Mouse (Mus musculus) ES-Bruce4 (cell line): Measurements from ENCODE around the gene Tfap2a.

Experiments used
- CTCF ChIP-seq: IDR thresholded peaks from one replicate; pipeline ENCODE4 v1.8.1; 2011; ENCODE audit warnings: low read depth, low read length
- EP300 ChIP-seq: IDR thresholded peaks from 2 replicates; pipeline ENCODE4 v1.6.1; 2011; ENCODE audit warnings: low read depth, low read length; ENCODE audit not compliant: insufficient read depth
- POLR2A ChIP-seq: IDR thresholded peaks from one replicate; pipeline ENCODE4 v1.8.1; 2011; ENCODE audit warnings: low read length; ENCODE audit not compliant: insufficient read depth

GRCm38 (mm10) chr13:40741841-40742550, 3.8 kb upstream of the Tfap2a start:
- TF ChIP-seq CTCF (no peak), EP300 (no peak), POLR2A (no peak)
